Mouse (Mus musculus) heart, postnatal 0 days (tissue): ENCODE measurements at regions not wholly inside any gene's neighbourhood (a gene's known extent, or its start where the extent isn't known, plus 50 kb on each side); places are given as distances from the start of the nearest gene placed in this dataset.

Experiments
- ATAC-seq: fragments of 200-750 bp; cut with Nextera tagmentation; 2 replicates; pipeline ENCODE4 v1.8.0; 2017; ENCODE audit warnings: low read depth, moderate number of reproducible peaks, moderate library complexity; ENCODE audit not compliant: insufficient read depth
- DNase-seq: peaks from one replicate; pipeline ENCODE4 v3.0.0-alpha.2; 2016; ENCODE audit warnings: low spot score
- H3K27ac ChIP-seq: fragments of 300-500 bp; sonication (generic); 2 replicates; pipeline ENCODE4 v1.5.1; 2014; ENCODE audit warnings: low read depth, mild to moderate bottlenecking
- H3K27me3 ChIP-seq: fragments of 300-500 bp; sonication (generic); 2 replicates; pipeline ENCODE4 v1.6.1; 2014; ENCODE audit warnings: low read length, mixed read lengths; ENCODE audit not compliant: control insufficient read depth, insufficient read depth
- H3K36me3 ChIP-seq: fragments of 300-500 bp; sonication (generic); replicated peaks from 2 replicates; pipeline ENCODE4 v1.6.1; 2014; ENCODE audit warnings: low read length, mixed read lengths; ENCODE audit not compliant: control insufficient read depth, insufficient read depth
- H3K4me1 ChIP-seq: fragments of 300-500 bp; sonication (generic); 2 replicates; pipeline ENCODE4 v1.6.1; 2014; ENCODE audit warnings: antibody characterized with exemption; ENCODE audit not compliant: control insufficient read depth, insufficient read depth
- H3K4me2 ChIP-seq: fragments of 300-500 bp; sonication (generic); 2 replicates; pipeline ENCODE4 v1.6.1; 2014; ENCODE audit warnings: low read depth, mild to moderate bottlenecking, low read length, moderate library complexity
- H3K4me3 ChIP-seq: fragments of 300-500 bp; sonication (generic); 2 replicates; pipeline ENCODE4 v1.5.1; 2014; ENCODE audit warnings: low read depth, low read length
- H3K9ac ChIP-seq: fragments of 300-500 bp; sonication (generic); replicated peaks from 2 replicates; pipeline ENCODE4 v1.6.1; 2014; ENCODE audit warnings: low read depth, low read length, mixed read lengths
- H3K9me3 ChIP-seq: fragments of 300-500 bp; sonication (generic); replicated peaks from 2 replicates; pipeline ENCODE4 v1.6.1; 2016; ENCODE audit warnings: low read length; ENCODE audit not compliant: control insufficient read depth
- CTCF ChIP-seq: IDR thresholded peaks from 2 replicates; pipeline ENCODE4 v1.5.1; 2016; ENCODE audit warnings: antibody characterized with exemption, control low read depth, low read depth
- EP300 ChIP-seq: IDR thresholded peaks from 2 replicates; pipeline ENCODE4 v1.6.1; 2016; ENCODE audit warnings: antibody characterized with exemption, low read depth
- WGBS: fragments of 180-500 bp; shearing (Covaris S2); extraction: QIAGEN DNeasy Blood & Tissue Kit; methylation state at CpG from one replicate; pipeline ENCODE4 v1.1.7; 2014; 5-methylcytosine and 5-hydroxymethylcytosine counted together

DNA sequence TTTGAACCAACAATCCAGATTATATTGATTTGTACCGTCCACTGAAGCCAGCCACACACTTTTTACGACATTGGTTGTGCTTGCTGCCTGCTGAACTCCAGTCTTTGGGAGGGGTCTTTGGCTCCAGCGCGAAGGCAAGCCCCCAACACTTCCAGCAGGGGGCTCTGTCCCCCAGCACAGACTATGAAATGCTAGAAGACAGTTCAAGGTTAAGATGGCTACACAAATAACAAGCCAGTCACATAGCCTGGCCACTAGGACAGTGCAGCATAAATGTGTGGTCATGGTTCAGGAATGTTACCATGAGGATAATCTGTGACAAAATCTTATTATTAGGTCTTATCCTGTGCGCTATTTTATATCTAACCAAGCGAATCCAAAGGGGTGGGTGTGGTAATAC is 224.4 kb upstream of the Pabpc6 start:
- H3K4me1 ChIP-seq = peaks cover 18% of the 10 kb centered on the region
- H3K27ac ChIP-seq = peak overlapping the region; percentile 90
- no peak overlapping the region for H3K4me2 ChIP-seq
- no peak overlapping the region for H3K4me3 ChIP-seq
- ATAC-seq (0 out of 2 replicates have a peak, but pooled peaks have one; percentile 32), DNase-seq (peak; percentile 61)
- 50% methylated on average over 6 of the region's 6 CpGs for WGBS
- no peak overlapping the region for H3K9ac ChIP-seq
- H3K27me3 ChIP-seq = no peaks in the 10 kb centered on the region
- no peaks in the 10 kb centered on the region for H3K36me3 ChIP-seq
- H3K9me3 ChIP-seq = no peaks in the 10 kb centered on the region
- TF ChIP-seq CTCF (peak; percentile 77), EP300 (no peak)

DNA sequence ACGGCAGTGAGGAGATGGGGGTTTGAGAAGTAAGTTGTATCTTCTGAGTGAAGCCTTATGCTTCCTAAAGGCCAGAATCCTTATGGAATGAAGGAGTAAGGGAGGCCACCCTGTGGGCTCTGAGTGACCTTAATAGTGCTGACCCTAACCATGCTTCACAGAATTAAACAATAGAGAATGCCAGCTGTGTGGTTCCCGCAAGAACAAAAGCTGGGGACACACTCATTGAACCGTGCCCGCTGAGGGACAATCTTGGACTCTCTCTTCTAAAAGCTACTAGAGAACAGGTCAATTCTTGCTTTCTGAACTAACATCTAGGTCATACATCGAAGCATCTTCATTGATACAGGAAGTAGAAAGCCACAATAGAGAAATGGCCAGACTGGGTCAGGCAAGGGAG is 223.3 kb upstream of the Pabpc6 start:
- Histone ChIP-seq H3K4me2 (no peak overlapping the region), H3K4me3 (no peak overlapping the region), H3K27me3 (no peaks in the 10 kb centered on the region), H3K9me3 (no peaks in the 10 kb centered on the region), H3K36me3 (no peaks in the 10 kb centered on the region), H3K4me1 (peaks cover 27% of the 10 kb centered on the region), H3K9ac (no peak overlapping the region), H3K27ac (no peak overlapping the region)
- TF ChIP-seq EP300 (no peak), CTCF (no peak)
- 89% methylated on average over 5 of the region's 5 CpGs for WGBS
- ATAC-seq (no peak), DNase-seq (no peak)

DNA sequence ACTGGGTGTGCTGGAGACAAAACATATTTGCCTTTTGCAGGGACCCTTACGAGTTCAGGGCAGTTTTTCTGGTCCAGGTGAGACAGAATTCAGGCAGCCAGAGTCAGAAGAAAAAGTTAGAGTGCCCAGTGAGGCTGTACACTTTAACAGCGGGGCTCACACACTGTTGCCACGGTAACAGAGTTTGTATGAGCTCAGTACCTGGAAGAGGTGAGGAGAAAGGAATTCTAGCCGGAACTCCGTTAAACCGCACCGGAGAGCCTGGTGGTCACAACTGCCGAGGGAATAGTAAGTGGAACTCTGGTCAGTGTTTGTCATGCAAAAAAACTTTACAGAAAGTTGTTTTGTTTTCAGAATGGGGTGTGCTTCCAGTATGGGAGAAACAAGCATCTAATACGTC is 222.6 kb upstream of the Pabpc6 start:
- TF ChIP-seq CTCF (no peak), EP300 (no peak)
- DNase-seq (no peak), ATAC-seq (no peak)
- no peak overlapping the region for H3K9ac ChIP-seq
- H3K36me3 ChIP-seq = no peaks in the 10 kb centered on the region
- H3K4me3 ChIP-seq = no peak overlapping the region
- H3K4me2 ChIP-seq = no peak overlapping the region
- H3K4me1 ChIP-seq = peaks cover 27% of the 10 kb centered on the region
- H3K27ac ChIP-seq = no peak overlapping the region
- 89% methylated on average over 9 of the region's 9 CpGs for WGBS
- H3K27me3 ChIP-seq = no peaks in the 10 kb centered on the region
- H3K9me3 ChIP-seq = no peaks in the 10 kb centered on the region

DNA sequence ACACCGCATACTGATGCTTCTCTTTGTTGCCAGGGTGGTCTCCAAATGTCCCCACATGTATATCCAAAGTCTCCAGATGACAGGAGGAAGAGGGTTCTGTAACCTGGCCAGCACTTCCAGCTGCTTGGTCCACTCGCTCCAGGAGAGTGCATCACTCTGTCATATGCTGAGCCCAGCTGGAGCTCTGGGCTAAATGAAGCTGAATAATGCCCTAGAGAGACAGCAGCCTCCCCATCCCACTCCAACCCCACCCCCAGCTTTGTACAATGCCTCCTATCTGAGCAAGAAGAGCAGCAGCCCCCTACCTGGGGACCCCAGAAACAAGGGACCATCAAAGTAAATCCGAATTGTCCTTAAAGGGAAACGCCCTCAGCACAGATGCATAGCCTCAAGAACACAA is 219.0 kb upstream of the Pabpc6 start:
- Histone ChIP-seq H3K4me1 (peaks cover 20% of the 10 kb centered on the region), H3K4me3 (no peak overlapping the region), H3K27ac (no peak overlapping the region), H3K36me3 (no peaks in the 10 kb centered on the region), H3K9ac (no peak overlapping the region), H3K27me3 (no peaks in the 10 kb centered on the region), H3K9me3 (no peaks in the 10 kb centered on the region), H3K4me2 (no peak overlapping the region)
- DNase-seq = no peak
- TF ChIP-seq EP300 = no peak
- no peak for TF ChIP-seq CTCF
- WGBS = 83% methylated on average over 4 of the region's 4 CpGs
- no peak for ATAC-seq

DNA sequence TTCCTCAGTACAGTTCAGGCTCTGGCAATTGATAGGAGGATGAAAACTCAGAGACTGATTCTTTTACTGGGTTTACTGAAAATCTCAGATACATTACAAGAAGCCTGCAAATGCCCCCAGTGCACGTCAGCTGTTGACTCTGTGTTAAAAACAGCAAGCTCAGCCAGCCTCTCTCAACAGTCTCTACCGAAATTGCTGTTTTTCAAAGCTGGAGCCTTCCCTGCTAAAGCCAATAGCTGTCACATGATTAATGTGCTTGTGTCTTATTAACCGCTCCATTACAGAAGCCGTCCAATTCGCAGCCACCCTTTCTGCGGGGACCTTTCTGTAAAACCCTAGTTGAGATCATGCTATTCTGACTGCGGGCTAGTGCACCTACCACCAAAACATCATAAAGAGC is 215.6 kb upstream of the Pabpc6 start:
- DNase-seq (no peak), ATAC-seq (no peak)
- H3K9ac ChIP-seq = no peak overlapping the region
- TF ChIP-seq CTCF (no peak), EP300 (no peak)
- no peak overlapping the region for H3K4me3 ChIP-seq
- H3K4me1 ChIP-seq = peaks cover 15% of the 10 kb centered on the region
- H3K27ac ChIP-seq = no peak overlapping the region
- H3K27me3 ChIP-seq = no peaks in the 10 kb centered on the region
- no peaks in the 10 kb centered on the region for H3K36me3 ChIP-seq
- H3K4me2 ChIP-seq = no peak overlapping the region
- H3K9me3 ChIP-seq = no peaks in the 10 kb centered on the region
- 79% methylated on average over 7 of the region's 7 CpGs for WGBS

DNA sequence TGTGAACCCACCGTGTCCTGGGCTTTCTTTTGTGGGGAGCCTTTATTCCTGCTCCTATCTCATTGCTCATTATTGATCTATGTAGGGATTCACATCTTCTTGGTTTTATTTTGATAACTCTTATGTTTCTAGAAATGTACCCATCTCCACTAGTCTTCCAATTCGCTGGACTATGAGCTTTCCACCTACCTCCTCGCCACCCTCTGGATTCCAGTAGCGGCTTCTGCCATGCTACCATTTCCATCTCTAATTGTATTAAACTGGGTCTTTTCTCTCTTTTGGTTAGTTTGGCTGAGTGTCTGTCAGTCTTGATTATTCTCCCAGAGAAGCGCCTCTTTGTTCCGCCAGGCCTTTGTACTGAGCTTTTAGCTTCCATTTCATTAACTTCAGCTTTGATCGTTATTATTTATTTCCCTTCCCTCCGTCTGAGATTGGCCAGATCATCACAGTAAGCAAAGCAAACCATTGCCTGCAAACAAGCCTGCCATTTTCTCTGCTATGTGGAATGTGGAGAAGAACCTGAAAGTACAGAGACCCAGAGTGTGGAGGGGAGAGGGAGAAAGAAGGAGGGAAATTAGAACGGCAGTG is 213.2 kb upstream of the Pabpc6 start:
- 91% methylated on average over 9 of the region's 9 CpGs for WGBS
- ATAC-seq (no peak), DNase-seq (no peak)
- Histone ChIP-seq H3K9me3 (no peaks in the 10 kb centered on the region), H3K27ac (no peak overlapping the region), H3K9ac (no peak overlapping the region), H3K27me3 (no peaks in the 10 kb centered on the region), H3K36me3 (no peaks in the 10 kb centered on the region), H3K4me1 (no peaks in the 10 kb centered on the region), H3K4me2 (no peak overlapping the region), H3K4me3 (no peak overlapping the region)
- no peak for TF ChIP-seq CTCF
- TF ChIP-seq EP300 = no peak
